Mouse (Mus musculus): ENCODE measurements at regions not wholly inside any gene's neighbourhood (a gene's known extent, or its start where the extent isn't known, plus 50 kb on each side); places are given as distances from the start of the nearest gene placed in this dataset.
A peak's percentile ranks its signal among the peaks of the same experiment; 100 is the strongest.

- no peak for DNase-seq (ENCODE audit: low spot score)
These were observed 210.1 kb downstream of the Mex3b start for GRCm38 (mm10) chr7:83077035-83077918.

- no peak for DNase-seq (ENCODE audit: low spot score)
These were observed 210.8 kb downstream of the Mex3b start for GRCm38 (mm10) chr7:83077919-83078265.

- no peak for DNase-seq (ENCODE audit: low spot score)
These were observed 211.6 kb downstream of the Mex3b start for GRCm38 (mm10) chr7:83078695-83079094.

- no peak for DNase-seq (ENCODE audit: low spot score)
These were observed 212.7 kb downstream of the Mex3b start for GRCm38 (mm10) chr7:83079842-83080241.

GRCm38 (mm10) chr7:83084496-83085082 is 217.5 kb downstream of the Mex3b start:
- no peak for DNase-seq (ENCODE audit: low spot score)

- DNase-seq (ENCODE audit: low spot score), result no peak
These were observed 218.5 kb downstream of the Mex3b start for GRCm38 (mm10) chr7:83085547-83086158.

- DNase-seq (ENCODE audit: low spot score), result no peak
These were observed 220.3 kb downstream of the Mex3b start for GRCm38 (mm10) chr7:83087408-83087807.

GRCm38 (mm10) chr7:83088125-83088524 is 221.0 kb downstream of the Mex3b start:
- DNase-seq (ENCODE audit: low spot score), result no peak

- DNase-seq (ENCODE audit: low spot score), result no peak
These were observed 222.3 kb downstream of the Mex3b start for GRCm38 (mm10) chr7:83089330-83089982.

- no peak for DNase-seq (ENCODE audit: low spot score)
These were observed 226.8 kb downstream of the Mex3b start for GRCm38 (mm10) chr7:83093923-83094355.

- DNase-seq (ENCODE audit: low spot score), result no peak
These were observed 227.8 kb downstream of the Mex3b start for GRCm38 (mm10) chr7:83094899-83095298.

- no peak for DNase-seq (ENCODE audit: low spot score)
These were observed 228.5 kb downstream of the Mex3b start for GRCm38 (mm10) chr7:83095593-83095992.

GRCm38 (mm10) chr7:83104426-83104825 is 237.3 kb downstream of the Mex3b start:
- DNase-seq (ENCODE audit: low spot score), result no peak

- peak; percentile 2 for DNase-seq (ENCODE audit: low spot score)
These were observed 238.5 kb downstream of the Mex3b start for GRCm38 (mm10) chr7:83105672-83106071.

GRCm38 (mm10) chr7:83111217-83111823 is 244.2 kb downstream of the Mex3b start:
- no peak for DNase-seq (ENCODE audit: low spot score)

GRCm38 (mm10) chr7:83116487-83116886 is 249.4 kb downstream of the Mex3b start:
- DNase-seq (ENCODE audit: low spot score), result no peak

- DNase-seq (ENCODE audit: low spot score), result no peak
These were observed 249.9 kb downstream of the Mex3b start for GRCm38 (mm10) chr7:83117065-83117464.

- DNase-seq (ENCODE audit: low spot score), result no peak
These were observed 259.1 kb downstream of the Mex3b start for GRCm38 (mm10) chr7:83126196-83126595.

GRCm38 (mm10) chr7:83140216-83140615 is 273.1 kb downstream of the Mex3b start:
- no peak for DNase-seq (ENCODE audit: low spot score)

- no peak for DNase-seq (ENCODE audit: low spot score)
These were observed 273.5 kb downstream of the Mex3b start for GRCm38 (mm10) chr7:83140658-83141057.

GRCm38 (mm10) chr7:83144018-83144417 is 276.9 kb downstream of the Mex3b start:
- DNase-seq (ENCODE audit: low spot score), result no peak

- DNase-seq (ENCODE audit: low spot score), result no peak
These were observed 278.4 kb downstream of the Mex3b start for GRCm38 (mm10) chr7:83145551-83145950.

Measured in lung, postnatal 25 days (tissue).